Mouse (Mus musculus) liver, adult 2 months (tissue): ENCODE data around the gene Erbb3. TPM values are rescaled to one million over a fixed set of nuclear protein-coding genes. Genes with fewer than 3 reads are reported as not detected.
A peak's percentile ranks its signal among the peaks of the same experiment; 100 is the strongest.

Source experiments
- DNase-seq: peaks from one replicate; pipeline ENCODE4 v3.0.0-alpha.2; 2011; ENCODE audit warnings: low read depth, low spot score; ENCODE audit errors: extremely low read depth
- H3K27ac ChIP-seq: fragments of 200-500 bp; replicated peaks from 2 replicates; pipeline ENCODE4 v1.5.1; 2012; ENCODE audit warnings: low read depth, mild to moderate bottlenecking, control low read depth, inconsistent platforms, low read length; ENCODE audit not compliant: insufficient read depth
- H3K27me3 ChIP-seq: fragments of 200-500 bp; 2 replicates; pipeline ENCODE4 v1.6.1; 2012; ENCODE audit warnings: mild to moderate bottlenecking, moderate library complexity, low read length, inconsistent platforms; ENCODE audit not compliant: control insufficient read depth, insufficient read depth
- H3K36me3 ChIP-seq: fragments of 200-500 bp; 2 replicates; pipeline ENCODE4 v1.6.1; 2012; ENCODE audit warnings: low read length, inconsistent platforms; ENCODE audit not compliant: control insufficient read depth, insufficient read depth
- H3K4me1 ChIP-seq: fragments of 200-500 bp; 2 replicates; pipeline ENCODE4 v1.6.1; 2011; ENCODE audit warnings: low read length; ENCODE audit not compliant: control insufficient read depth, insufficient read depth
- H3K4me3 ChIP-seq: fragments of 200-500 bp; 2 replicates; pipeline ENCODE4 v1.5.1; 2011; ENCODE audit warnings: low read depth, mild to moderate bottlenecking, control low read depth, low read length, moderate library complexity; ENCODE audit not compliant: insufficient read depth
- H3K79me2 ChIP-seq: fragments of 200-500 bp; 2 replicates; pipeline ENCODE4 v1.6.1; 2012; ENCODE audit warnings: inconsistent platforms, mild to moderate bottlenecking, low read length, moderate library complexity; ENCODE audit not compliant: control insufficient read depth, insufficient read depth
- H3K9ac ChIP-seq: fragments of 200-500 bp; 2 replicates; pipeline ENCODE4 v1.6.1; 2012; ENCODE audit warnings: low read depth, mild to moderate bottlenecking, control low read depth, inconsistent platforms, low read length
- CTCF ChIP-seq: fragments of 200-500 bp; IDR thresholded peaks from 2 replicates; pipeline ENCODE4 v1.5.1; 2011; ENCODE audit warnings: low read depth, low read length, control low read depth
- POLR2A ChIP-seq: fragments of 200-500 bp; IDR thresholded peaks from 2 replicates; pipeline ENCODE4 v1.6.1; 2011; ENCODE audit warnings: low read length, control low read depth; ENCODE audit not compliant: insufficient read depth; ENCODE audit errors: extremely low read depth
- WGBS: fragments of 180-500 bp; shearing (Covaris S2); methylation state at CpG from one replicate; pipeline ENCODE4 v1.1.7; 2018; 5-methylcytosine and 5-hydroxymethylcytosine counted together
- polyA plus RNA-seq: library from polyadenylated mRNA; depleted of rRNA; stranded (reverse); fragments of >200 nt; gene quantifications from 2 replicates; pipeline ENCODE4 v1.2.3, GENCODE M21; 2012
- total RNA-seq: library from RNA; depleted of rRNA; stranded (reverse); fragments of >200 nt; gene quantifications from 2 replicates; pipeline ENCODE4 v1.2.3, GENCODE M21; 2014

The Erbb3 gene
- total and polyA plus RNA-seq, 2 experiments = 37.9 to 92.9 TPM

- 15% methylated on average over 18 of the region's 18 CpGs for WGBS
- no peaks in the 10 kb centered on the region for H3K36me3 ChIP-seq
- no peaks in the 10 kb centered on the region for H3K27me3 ChIP-seq
- H3K9ac ChIP-seq = no peak overlapping the region
- no peak overlapping the region for H3K27ac ChIP-seq
- TF ChIP-seq CTCF (peak; percentile 70), POLR2A (no peak)
- DNase-seq = peak; percentile 69
- H3K79me2 ChIP-seq = no peaks in the 10 kb centered on the region
- H3K4me3 ChIP-seq = no peak overlapping the region
- no peaks in the 10 kb centered on the region for H3K4me1 ChIP-seq
Measured at GRCm38 (mm10) chr10:128536266-128536940, 53.0 kb downstream of the Erbb3 start.

GRCm38 (mm10) chr10:128535624-128536265 is 53.7 kb downstream of the Erbb3 start:
- Histone ChIP-seq H3K27ac (no peak overlapping the region), H3K27me3 (no peaks in the 10 kb centered on the region), H3K79me2 (no peaks in the 10 kb centered on the region), H3K9ac (no peak overlapping the region), H3K4me1 (no peaks in the 10 kb centered on the region), H3K4me3 (no peak overlapping the region), H3K36me3 (no peaks in the 10 kb centered on the region)
- WGBS = 79% methylated on average over 4 of the region's 4 CpGs
- no peak for DNase-seq
- no peak for TF ChIP-seq POLR2A
- no peak for TF ChIP-seq CTCF

- H3K27ac ChIP-seq = no peak overlapping the region
- H3K4me1 ChIP-seq = no peaks in the 10 kb centered on the region
- H3K4me3 ChIP-seq = no peak overlapping the region
- no peak for DNase-seq
- WGBS = 84% methylated on average over 2 of the region's 2 CpGs
- TF ChIP-seq POLR2A (no peak), CTCF (no peak)
- H3K27me3 ChIP-seq = no peaks in the 10 kb centered on the region
- no peaks in the 10 kb centered on the region for H3K79me2 ChIP-seq
- H3K36me3 ChIP-seq = no peaks in the 10 kb centered on the region
- no peak overlapping the region for H3K9ac ChIP-seq
Measured at GRCm38 (mm10) chr10:128535206-128535605, 54.2 kb downstream of the Erbb3 start.

DNA sequence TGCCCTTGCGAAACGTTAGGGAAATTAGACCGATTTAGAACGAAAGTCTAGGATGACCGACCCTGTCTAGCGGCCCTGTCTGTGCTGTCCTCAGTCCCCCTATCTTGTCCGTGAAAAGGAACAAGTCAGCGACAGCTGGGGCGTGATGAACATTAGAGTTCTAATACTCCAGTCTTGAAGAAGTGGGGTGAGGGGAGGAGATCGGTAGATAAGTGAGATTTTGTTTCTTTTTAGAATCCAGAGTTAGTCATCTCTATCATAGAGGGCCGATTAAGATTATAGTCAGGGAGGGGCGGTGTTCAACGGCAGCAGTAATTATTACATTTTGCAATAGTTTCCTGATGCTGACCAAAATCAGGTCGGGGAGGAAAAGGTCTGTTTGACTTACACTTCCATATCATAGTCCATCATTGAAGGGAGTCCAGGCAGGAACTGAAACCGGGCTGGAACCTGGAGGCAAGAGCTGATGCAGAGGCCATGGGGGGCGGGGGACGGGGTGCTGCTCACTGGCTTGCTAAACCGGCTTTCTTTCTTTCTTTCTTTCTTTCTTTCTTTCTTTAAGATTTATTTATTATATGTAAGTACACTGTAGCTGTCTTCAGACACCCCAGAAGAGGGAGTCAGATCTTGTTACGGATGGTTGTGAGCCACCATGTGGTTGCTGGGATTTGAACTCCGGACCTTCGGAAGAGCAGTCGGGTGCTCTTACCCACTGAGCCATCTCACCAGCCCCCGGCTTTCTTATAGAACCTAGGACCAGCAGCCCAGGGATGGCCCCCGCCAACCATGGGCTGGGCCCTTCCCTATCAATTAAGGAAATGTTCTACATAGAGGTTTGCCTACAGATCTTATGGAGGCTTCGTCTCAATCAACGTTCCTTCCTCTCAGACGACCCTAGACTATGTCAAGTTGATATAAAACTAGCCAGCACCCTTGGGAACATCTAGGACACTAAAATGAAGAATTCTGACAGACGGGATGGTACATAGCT is 62.8 kb downstream of the Erbb3 start:
- Histone ChIP-seq H3K79me2 (no peaks in the 10 kb centered on the region), H3K27ac (peak overlapping the region; percentile 5; the same call in 1 of the 2 replicates), H3K9ac (peak overlapping the region; percentile 62), H3K36me3 (no peaks in the 10 kb centered on the region), H3K4me3 (peak overlapping the region; percentile 42), H3K27me3 (no peaks in the 10 kb centered on the region), H3K4me1 (no peaks in the 10 kb centered on the region; the same call in 1 of the 2 replicates)
- WGBS = 30% methylated on average over 28 of the region's 28 CpGs
- no peak for DNase-seq
- TF ChIP-seq POLR2A (no peak), CTCF (no peak)

DNA sequence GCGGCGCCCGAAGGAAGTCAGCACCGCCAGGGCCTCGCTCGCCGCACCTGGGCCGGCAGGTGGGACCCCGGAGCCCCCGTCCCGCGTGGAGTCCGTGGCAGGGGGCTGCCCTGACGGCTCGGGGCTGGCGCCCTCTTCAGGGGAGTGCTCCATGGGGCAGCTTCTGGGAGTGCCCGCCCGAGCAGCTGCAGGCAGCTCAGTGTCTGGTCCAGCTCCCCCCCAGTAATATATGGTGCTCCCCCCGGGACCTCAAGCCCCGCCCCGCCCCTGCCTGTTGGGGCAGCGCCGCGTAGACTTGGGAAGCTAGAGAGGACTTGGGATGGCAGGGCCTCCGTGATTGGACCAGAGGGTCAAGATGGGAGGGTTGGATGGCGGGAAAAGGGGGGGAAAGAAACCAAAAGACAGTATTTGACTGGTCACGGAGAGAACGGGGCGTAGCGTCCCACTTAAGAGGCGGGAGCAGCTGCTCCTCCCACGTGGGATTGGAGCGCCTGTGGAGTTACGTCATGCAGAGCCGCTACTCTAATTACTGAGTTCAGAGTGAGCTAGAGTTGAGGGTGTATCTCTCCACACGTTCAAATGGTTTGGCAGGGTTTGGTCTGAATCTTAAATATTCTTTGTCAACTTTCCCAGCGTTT is 63.7 kb downstream of the Erbb3 start, which contains the start of gene Esyt1:
TSS of gene Esyt1 (minus strand) at position 201 of the 638 bp plus-strand sequence.
- Histone ChIP-seq H3K79me2 (no peaks in the 10 kb centered on the region), H3K9ac (peak within 1 kb of the TSS; percentile 73), H3K4me3 (peak within 1 kb of the TSS; percentile 62), H3K36me3 (no peaks in the 10 kb centered on the region), H3K27ac (peak within 1 kb of the TSS; percentile 5; the same call in 1 of the 2 replicates), H3K27me3 (no peaks in the 10 kb centered on the region), H3K4me1 (no peaks in the 10 kb centered on the region; the same call in 1 of the 2 replicates)
- DNase-seq = peak; percentile 99
- TF ChIP-seq CTCF (0 out of 2 replicates have a peak, but pooled peaks have one; percentile 5), POLR2A (peak; percentile 76)
- under 1% methylated on average over 37 of the region's 37 CpGs for WGBS
